In the genomic region with DNA sequence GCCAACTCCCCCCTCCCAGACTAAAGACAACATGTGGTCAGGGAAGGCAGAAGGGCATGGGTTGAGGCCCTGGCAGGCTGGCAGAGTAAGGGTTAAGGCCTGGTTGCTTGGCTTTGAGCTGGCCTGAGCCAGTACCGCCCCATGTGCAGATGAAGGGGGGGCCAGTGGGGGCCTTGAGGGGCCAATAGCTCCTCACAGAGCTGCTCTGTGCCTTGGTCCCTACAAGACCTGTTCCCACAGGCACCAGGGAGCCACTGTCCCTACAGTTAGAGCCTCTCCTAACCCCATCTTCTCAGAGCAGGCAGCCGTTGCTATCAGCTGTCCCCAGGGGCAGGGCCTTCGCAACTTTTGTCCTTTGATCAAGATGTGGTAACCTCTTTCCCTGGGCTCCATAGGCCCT, we compare ENCODE assay signal across 9 mouse cellular contexts. TPM values are rescaled to one million over a fixed set of nuclear protein-coding genes. Genes with fewer than 3 reads are reported as not detected.
DNase-seq lines count a peak whose midpoint lies in the region; ATAC-seq lines count a peak whose summit lies in the region.
"Had no signal": no experiment of that assay in that cellular context is flagged by ENCODE, and none has a peak within 500 bp of the region (broad histone marks: within the 10 kb centered on the region; RNA-seq: fewer than 3 reads in every experiment).

No protein-coding gene starts in this region.

- peak overlapping the region; percentile 85 for H3K27ac ChIP-seq in forebrain, embryonic 10.5 days
- H3K27ac ChIP-seq in limb, embryonic 10.5 days: peak overlapping the region; percentile 42; the same call in 1 of the 2 replicates
- no peak overlapping the region for H3K27ac ChIP-seq in neural tube, embryonic 13.5 days (replicated peaks)
- H3K27ac ChIP-seq: embryonic facial prominence, embryonic 15.5 days had no signal

- no peak overlapping the region for H3K4me2 ChIP-seq in neural tube, embryonic 13.5 days
- H3K4me2 ChIP-seq: embryonic facial prominence, embryonic 15.5 days had no signal

- no peaks in the 10 kb centered on the region; the same call in 1 of the 2 replicates for H3K36me3 ChIP-seq in forebrain, embryonic 10.5 days (replicated peaks)
- no peaks in the 10 kb centered on the region for H3K36me3 ChIP-seq in limb, embryonic 10.5 days
- no peaks in the 10 kb centered on the region; the same call in 1 of the 2 replicates for H3K36me3 ChIP-seq in neural tube, embryonic 13.5 days
- H3K36me3 ChIP-seq: embryonic facial prominence, embryonic 15.5 days had no signal

- no peak overlapping the region for H3K4me3 ChIP-seq in forebrain, embryonic 10.5 days
- no peak overlapping the region for H3K4me3 ChIP-seq in limb, embryonic 10.5 days
- H3K4me3 ChIP-seq in neural tube, embryonic 13.5 days: no peak overlapping the region
- H3K4me3 ChIP-seq: embryonic facial prominence, embryonic 15.5 days had no signal

- 0 out of 2 replicates have a peak overlapping the region, but pooled peaks have one; percentile 0 for H3K9ac ChIP-seq in neural tube, embryonic 13.5 days
- H3K9ac ChIP-seq: embryonic facial prominence, embryonic 15.5 days had no signal

- H3K9me3 ChIP-seq in forebrain, embryonic 10.5 days: no peaks in the 10 kb centered on the region
- no peaks in the 10 kb centered on the region for H3K9me3 ChIP-seq in limb, embryonic 10.5 days (replicated peaks)
- H3K9me3 ChIP-seq in neural tube, embryonic 13.5 days: no peaks in the 10 kb centered on the region
- H3K9me3 ChIP-seq: embryonic facial prominence, embryonic 15.5 days had no signal

- intact Hi-C loops in left cerebral cortex, postnatal 4 days (cut with DNase I): no loop called here

- no peak for ATAC-seq in neural tube, embryonic 13.5 days (ENCODE audit: low read depth)

- WGBS in forebrain, embryonic 10.5 days: 19% methylated on average over 3 of the region's 3 CpGs
- WGBS in limb, embryonic 10.5 days: 11% methylated on average over 3 of the region's 3 CpGs
- WGBS in neural tube, embryonic 13.5 days: 13% methylated on average over 3 of the region's 3 CpGs

- H3K27me3 ChIP-seq in forebrain, embryonic 10.5 days (ENCODE audit: poor library complexity, severe bottlenecking): no peaks in the 10 kb centered on the region
- no peaks in the 10 kb centered on the region for H3K27me3 ChIP-seq in limb, embryonic 10.5 days (ENCODE audit: low read depth, poor library complexity, severe bottlenecking)
- H3K27me3 ChIP-seq in neural tube, embryonic 13.5 days: no peaks in the 10 kb centered on the region
- H3K27me3 ChIP-seq: embryonic facial prominence, embryonic 15.5 days had no signal

- peaks cover 52% of the 10 kb centered on the region for H3K4me1 ChIP-seq in forebrain, embryonic 10.5 days
- H3K4me1 ChIP-seq in limb, embryonic 10.5 days: peaks cover 27% of the 10 kb centered on the region
- H3K4me1 ChIP-seq in neural tube, embryonic 13.5 days (replicated peaks): peaks cover 47% of the 10 kb centered on the region

- DNase-seq in left cerebral cortex, postnatal 4 days: peak; percentile 60
- DNase-seq in left cerebral cortex, adult 18-20 months (ENCODE audit: low spot score in 2 of 2): no peak
- DNase-seq in forebrain, embryonic 10.5 days (ENCODE audit: extremely low spot score, low spot score): peak; percentile 29
- DNase-seq in limb, embryonic 10.5 days (ENCODE audit: low spot score): no peak
- DNase-seq in gastrocnemius, postnatal 10 days: no peak
- DNase-seq in thymus, adult 18-20 months: no peak

RNA-seq across cellular contexts. Expression of a gene that starts 11.1 kb away (rescaled TPM):
- 10 to 100 TPM; 89.8 to 95.8 TPM for total RNA-seq in left cerebral cortex, postnatal 4 days (2021)
- total RNA-seq in left cerebral cortex, adult 18-20 months (2021): 100 to 1,000 TPM; 178 to 205 TPM
- polyA plus RNA-seq in forebrain, embryonic 10.5 days (2016; fragmentation: Nextera tagmentation; extraction: Ambion mirVana): 11.3 and 12.1 TPM in 2 replicates
- polyA plus RNA-seq in limb, embryonic 10.5 days (2016; fragmentation: Nextera tagmentation; extraction: Ambion mirVana): 1.5 and 1.7 TPM in 2 replicates
- polyA plus RNA-seq in neural tube, embryonic 13.5 days (2015; fragmentation: Nextera tagmentation; extraction: Ambion mirVana): 32.2 and 37.0 TPM in 2 replicates
- total RNA-seq in gastrocnemius, postnatal 10 days (2021): 10 to 100 TPM; 21.3 to 21.6 TPM

RNA-seq across cellular contexts. Expression of a gene that starts 47.7 kb away (rescaled TPM):
- total RNA-seq in left cerebral cortex, postnatal 4 days (2021): not detected
- total RNA-seq in left cerebral cortex, adult 18-20 months (2021): not detected
- polyA plus RNA-seq in forebrain, embryonic 10.5 days (2016; fragmentation: Nextera tagmentation; extraction: Ambion mirVana): not detected in 2 replicates
- polyA plus RNA-seq in limb, embryonic 10.5 days (2016; fragmentation: Nextera tagmentation; extraction: Ambion mirVana): not detected in 2 replicates
- not detected in 2 replicates for polyA plus RNA-seq in neural tube, embryonic 13.5 days (2015; fragmentation: Nextera tagmentation; extraction: Ambion mirVana)
- not detected for total RNA-seq in gastrocnemius, postnatal 10 days (2021)
- polyA plus RNA-seq: embryonic facial prominence, embryonic 15.5 days; testis, adult 2 months had no signal

RNA-seq across cellular contexts. Expression of a gene that starts 55.7 kb away (rescaled TPM):
- not detected for total RNA-seq in left cerebral cortex, postnatal 4 days (2021)
- total RNA-seq in left cerebral cortex, adult 18-20 months (2021): not detected
- polyA plus RNA-seq in forebrain, embryonic 10.5 days (2016; fragmentation: Nextera tagmentation; extraction: Ambion mirVana): not detected in 2 replicates
- polyA plus RNA-seq in limb, embryonic 10.5 days (2016; fragmentation: Nextera tagmentation; extraction: Ambion mirVana): not detected in 2 replicates
- not detected in 2 replicates for polyA plus RNA-seq in neural tube, embryonic 13.5 days (2015; fragmentation: Nextera tagmentation; extraction: Ambion mirVana)
- total RNA-seq in gastrocnemius, postnatal 10 days (2021): not detected
- polyA plus RNA-seq: embryonic facial prominence, embryonic 15.5 days had no signal

Comparison
In these comparisons a context has a peak if more than half of its experiments do, and no peak if none do; other contexts are left out.
1. DNase-seq: peak in left cerebral cortex, postnatal 4 days (single experiment) and forebrain, embryonic 10.5 days (single experiment); none in left cerebral cortex, adult 18-20 months (0 of 2), limb, embryonic 10.5 days (single experiment), gastrocnemius, postnatal 10 days (single experiment) and thymus, adult 18-20 months (0 of 2).
2. RNA of a gene that starts 11.1 kb away (total RNA-seq): 178 to 205 TPM in left cerebral cortex, adult 18-20 months and 89.8 to 95.8 TPM in left cerebral cortex, postnatal 4 days; 21.3 to 21.6 TPM in gastrocnemius, postnatal 10 days; every median in the first group is over 4 times any median in the second.